8 mouse cellular contexts compared by ENCODE assay signal in genomic region chr6:100833811-100834481, GRCm38 (mm10). TPM values are rescaled to one million over a fixed set of nuclear protein-coding genes. Genes with fewer than 3 reads are reported as not detected.
DNase-seq lines count a peak whose midpoint lies in the region; ATAC-seq lines count a peak whose summit lies in the region.

No protein-coding gene starts in this region.

- peak overlapping the region; percentile 71 for H3K4me2 ChIP-seq in heart, embryonic 13.5 days
- peak overlapping the region; percentile 76 for H3K4me2 ChIP-seq in liver, embryonic 12.5 days
- H3K4me2 ChIP-seq in stomach, embryonic 16.5 days (ENCODE audit: low read depth, low read length) = peak overlapping the region; percentile 62

- no peaks in the 10 kb centered on the region for H3K27me3 ChIP-seq in heart, embryonic 13.5 days (replicated peaks)
- no peaks in the 10 kb centered on the region for H3K27me3 ChIP-seq in liver, embryonic 12.5 days (replicated peaks)
- H3K27me3 ChIP-seq in stomach, embryonic 16.5 days (ENCODE audit: control insufficient read depth, insufficient read depth, low read length) = no peaks in the 10 kb centered on the region

- DNase-seq in CD4-positive, CD25-positive, alpha-beta regulatory T cell, adult 2 months (ENCODE audit: low read depth, low spot score) = peak; percentile 78
- peak; percentile 69 for DNase-seq in kidney, postnatal 10 days
- peak; percentile 18 to 56 for DNase-seq in natural killer cell, adult 2 months (ENCODE audit: low spot score in 2 of 2)

- under 1% methylated on average over 53 of the region's 72 CpGs for WGBS in heart, embryonic 13.5 days
- WGBS in liver, embryonic 12.5 days (ENCODE audit: insufficient replicate concordance) = under 1% methylated on average over 55 of the region's 72 CpGs
- WGBS in stomach, embryonic 16.5 days = under 1% methylated on average over 60 of the region's 72 CpGs

- peak overlapping the region; percentile 97 for H3K9ac ChIP-seq in heart, embryonic 13.5 days
- peak overlapping the region; percentile 95 for H3K9ac ChIP-seq in liver, embryonic 12.5 days
- H3K9ac ChIP-seq in stomach, embryonic 16.5 days (ENCODE audit: low read length) = peak overlapping the region; percentile 93

- peaks cover 42% of the 10 kb centered on the region for H3K36me3 ChIP-seq in heart, embryonic 13.5 days
- peaks cover 38% of the 10 kb centered on the region for H3K36me3 ChIP-seq in liver, embryonic 12.5 days
- peaks cover 14% of the 10 kb centered on the region for H3K36me3 ChIP-seq in stomach, embryonic 16.5 days (ENCODE audit: control insufficient read depth, insufficient read depth, low read length)

- peak overlapping the region; percentile 78 for H3K27ac ChIP-seq in brown adipose tissue, adult 24 weeks (replicated peaks; ENCODE audit: low read depth, low read length)
- H3K27ac ChIP-seq in heart, embryonic 13.5 days (replicated peaks) = peak overlapping the region; percentile 90
- H3K27ac ChIP-seq in liver, embryonic 12.5 days = peak overlapping the region; percentile 83
- H3K27ac ChIP-seq in stomach, embryonic 16.5 days (ENCODE audit: low read length) = peak overlapping the region; percentile 84

- peaks cover 10% of the 10 kb centered on the region; the same call in 1 of the 2 replicates for H3K4me1 ChIP-seq in brown adipose tissue, adult 24 weeks (ENCODE audit: control insufficient read depth, insufficient read depth, insufficient read length, low read length)
- H3K4me1 ChIP-seq in heart, embryonic 13.5 days = peaks cover 28% of the 10 kb centered on the region
- peaks cover 45% of the 10 kb centered on the region for H3K4me1 ChIP-seq in liver, embryonic 12.5 days
- peaks cover 13% of the 10 kb centered on the region; the same call in 1 of the 2 replicates for H3K4me1 ChIP-seq in stomach, embryonic 16.5 days (ENCODE audit: control insufficient read depth, insufficient read depth, low read length)

- no peaks in the 10 kb centered on the region for H3K9me3 ChIP-seq in heart, embryonic 13.5 days
- H3K9me3 ChIP-seq in liver, embryonic 12.5 days (replicated peaks) = no peaks in the 10 kb centered on the region
- H3K9me3 ChIP-seq in stomach, embryonic 16.5 days (replicated peaks; ENCODE audit: control insufficient read depth, low read length) = no peaks in the 10 kb centered on the region

- peak; percentile 73 for ATAC-seq in erythroid progenitor cell, adult 5-6 weeks (replicated peaks; ENCODE audit: low FRiP score, poor library complexity, severe bottlenecking)
- ATAC-seq in heart, embryonic 13.5 days (ENCODE audit: extremely low read depth, insufficient number of reproducible peaks, low FRiP score, low TSS enrichment) = peak; percentile 67; the same call in 1 of the 2 replicates
- ATAC-seq in liver, embryonic 12.5 days = peak; percentile 82
- peak; percentile 82 for ATAC-seq in stomach, embryonic 16.5 days (ENCODE audit: insufficient read depth, low FRiP score)

- H3K4me3 ChIP-seq in brown adipose tissue, adult 24 weeks (ENCODE audit: insufficient read depth, low read depth, low read length) = peak overlapping the region; percentile 100
- H3K4me3 ChIP-seq in heart, embryonic 13.5 days = peak overlapping the region; percentile 83
- H3K4me3 ChIP-seq in liver, embryonic 12.5 days = peak overlapping the region; percentile 91
- H3K4me3 ChIP-seq in stomach, embryonic 16.5 days (replicated peaks; ENCODE audit: low read length) = peak overlapping the region; percentile 89

RNA-seq across cellular contexts. Expression of gene Ppp4r2, which starts 0.5 kb away (rescaled TPM):
- polyA plus RNA-seq in brown adipose tissue, adult 24 weeks (2012; ENCODE audit: insufficient read depth, insufficient read length, missing spikeins) = 66.1 and 82.8 TPM in 2 replicates
- 32.8 and 37.3 TPM in 2 replicates for total RNA-seq in erythroid progenitor cell, adult 5-6 weeks (2015; ENCODE audit: low replicate concordance)
- total RNA-seq in erythroid progenitor cell, adult 5-6 weeks (2017; ENCODE audit: low replicate concordance) = 56.7 and 102 TPM in 2 replicates
- polyA plus RNA-seq in heart, embryonic 13.5 days (2015; fragmentation: Nextera tagmentation; extraction: Ambion mirVana) = 13.5 and 13.9 TPM in 2 replicates
- polyA plus RNA-seq in liver, embryonic 12.5 days (2016; fragmentation: Nextera tagmentation; extraction: Ambion mirVana) = 13.3 TPM in 2 replicates
- polyA plus RNA-seq in stomach, embryonic 16.5 days (2015; fragmentation: Nextera tagmentation; extraction: Ambion mirVana) = 10.5 and 12.7 TPM in 2 replicates

Comparison
In these comparisons a context has a peak if more than half of its experiments do, and no peak if none do; other contexts are left out.
1. Peak in every context shown above with its lines: DNase-seq, ATAC-seq, H3K4me3 ChIP-seq and H3K27ac ChIP-seq.